In the genomic region with DNA sequence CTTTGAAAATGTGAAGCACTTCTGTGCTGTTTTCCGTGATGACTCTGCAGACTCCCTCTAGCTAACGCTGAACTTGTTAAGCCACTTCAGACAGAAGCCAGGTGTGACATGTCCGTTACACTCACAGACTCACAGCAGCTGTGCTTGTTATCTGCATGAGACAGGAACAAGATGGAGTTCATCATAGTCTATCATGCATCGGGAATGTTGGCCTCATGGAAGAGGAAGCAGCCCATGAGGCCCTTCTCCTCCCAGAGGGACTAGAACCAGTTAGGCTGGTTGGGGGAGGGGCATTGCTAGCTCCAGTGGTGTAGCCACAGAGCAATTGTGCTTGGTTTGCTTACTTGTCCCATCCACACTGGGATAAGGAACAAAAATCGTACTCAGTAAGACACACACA, we compare ENCODE assay signal across 13 mouse cellular contexts.
DNase-seq lines count a peak whose midpoint lies in the region; ATAC-seq lines count a peak whose summit lies in the region.
"Had no signal": no experiment of that assay in that cellular context is flagged by ENCODE, and none has a peak within 500 bp of the region (broad histone marks: within the 10 kb centered on the region; RNA-seq: fewer than 3 reads in every experiment).

No protein-coding gene starts in this region.

- no peaks in the 10 kb centered on the region for H3K36me3 ChIP-seq in heart, embryonic 14.5 days (ENCODE audit: control insufficient read depth, insufficient read depth, low read length)
- H3K36me3 ChIP-seq in forebrain, embryonic 11.5 days (ENCODE audit: control insufficient read depth, insufficient read depth, low read length) = no peaks in the 10 kb centered on the region
- H3K36me3 ChIP-seq: hindbrain, embryonic 12.5 days; liver, embryonic 13.5 days had no signal

- 45% methylated on average over 5 of the region's 5 CpGs for WGBS in heart, embryonic 14.5 days
- 94% methylated on average over 5 of the region's 5 CpGs for WGBS in forebrain, embryonic 11.5 days

- 0 out of 2 replicates have a peak, but pooled peaks have one; percentile 35 for ATAC-seq in heart, embryonic 14.5 days (ENCODE audit: insufficient number of reproducible peaks, insufficient read depth, low FRiP score, low read depth)
- no peak for ATAC-seq in forebrain, embryonic 11.5 days (replicated peaks; ENCODE audit: low FRiP score)
- ATAC-seq: activated CD4-positive, CD25-positive, alpha-beta regulatory T cell, adult 4 months; forebrain, postnatal 0 days; intestine, embryonic 16.5 days had no signal

- no peak overlapping the region for H3K4me3 ChIP-seq in heart, embryonic 14.5 days (ENCODE audit: control insufficient read depth in 1 of 2, insufficient read depth in 1 of 2, low read depth in 1 of 2, low read length in 2 of 2)
- no peak overlapping the region for H3K4me3 ChIP-seq in forebrain, embryonic 11.5 days (ENCODE audit: low read depth, low read length)
- H3K4me3 ChIP-seq: hindbrain, embryonic 12.5 days; liver, embryonic 13.5 days had no signal

- H3K9ac ChIP-seq in heart, embryonic 14.5 days (ENCODE audit: low read length) = no peak overlapping the region
- H3K9ac ChIP-seq in forebrain, embryonic 11.5 days (ENCODE audit: low read length) = no peak overlapping the region
- H3K9ac ChIP-seq: forebrain, postnatal 0 days; hindbrain, embryonic 12.5 days; liver, embryonic 13.5 days had no signal

- H3K4me2 ChIP-seq in heart, embryonic 14.5 days (ENCODE audit: low read length) = no peak overlapping the region
- no peak overlapping the region for H3K4me2 ChIP-seq in forebrain, embryonic 11.5 days (ENCODE audit: low read depth, low read length, severe bottlenecking)
- H3K4me2 ChIP-seq: hindbrain, embryonic 12.5 days; liver, embryonic 13.5 days had no signal

- H3K27ac ChIP-seq in heart, embryonic 14.5 days (replicated peaks in 1 of 2; ENCODE audit: control insufficient read depth in 1 of 2, insufficient read depth in 1 of 2, low read depth in 2 of 2, low read length in 2 of 2) = 0 out of 4 replicates have a peak overlapping the region, but pooled peaks of 1 of the 2 experiments have one; percentile 2
- H3K27ac ChIP-seq in forebrain, embryonic 11.5 days (ENCODE audit: low read depth, low read length) = no peak overlapping the region
- H3K27ac ChIP-seq: hindbrain, embryonic 12.5 days; liver, embryonic 13.5 days had no signal

- peaks cover 7% of the 10 kb centered on the region; the same call in 1 of the 2 replicates for H3K9me3 ChIP-seq in heart, embryonic 14.5 days (ENCODE audit: control insufficient read depth, low read length)
- H3K9me3 ChIP-seq in forebrain, embryonic 11.5 days (ENCODE audit: control insufficient read depth, low read length) = no peaks in the 10 kb centered on the region
- H3K9me3 ChIP-seq: hindbrain, embryonic 12.5 days had no signal

- peak; percentile 52 to 62 for DNase-seq in kidney, postnatal 4 days
- DNase-seq in kidney, adult 18-20 months = no peak
- peak; percentile 54 for DNase-seq in heart, postnatal 4 days
- DNase-seq in lung, postnatal 36 days = peak; percentile 70
- DNase-seq in gastrocnemius, postnatal 25 days = no peak
- DNase-seq in forebrain, embryonic 11.5 days (ENCODE audit: low spot score) = no peak
- DNase-seq: forebrain, postnatal 0 days; liver, embryonic 13.5 days; spleen, adult 18-20 months had no signal

- H3K27me3 ChIP-seq in heart, embryonic 14.5 days (ENCODE audit: control insufficient read depth, insufficient read depth, low read length) = no peaks in the 10 kb centered on the region
- no peaks in the 10 kb centered on the region for H3K27me3 ChIP-seq in forebrain, embryonic 11.5 days (ENCODE audit: control insufficient read depth, insufficient read depth, low read length)
- H3K27me3 ChIP-seq: hindbrain, embryonic 12.5 days; liver, embryonic 13.5 days had no signal

- peaks cover 0 to 3% of the 10 kb centered on the region in 2 experiments; a peak in 1 of 4 replicates for H3K4me1 ChIP-seq in heart, embryonic 14.5 days (ENCODE audit: control insufficient read depth in 2 of 2, insufficient read depth in 2 of 2, low read length in 2 of 2)
- H3K4me1 ChIP-seq in forebrain, embryonic 11.5 days (replicated peaks; ENCODE audit: control insufficient read depth, insufficient read depth, low read length) = no peaks in the 10 kb centered on the region
- H3K4me1 ChIP-seq: hindbrain, embryonic 12.5 days; liver, embryonic 13.5 days had no signal

Comparison
In these comparisons a context has a peak if more than half of its experiments do, and no peak if none do; other contexts are left out.
1. DNase-seq: peak in kidney, postnatal 4 days (2 of 2), heart, postnatal 4 days (single experiment) and lung, postnatal 36 days (single experiment); none in kidney, adult 18-20 months (single experiment), gastrocnemius, postnatal 25 days (single experiment) and forebrain, embryonic 11.5 days (single experiment).